Mouse (Mus musculus) heart, postnatal 0 days (tissue): ENCODE measurements around the gene Rtl10.

ENCODE experiments used
- CTCF ChIP-seq: IDR thresholded peaks from 2 replicates; pipeline ENCODE4 v1.5.1; 2016; ENCODE audit warnings: antibody characterized with exemption, control low read depth, low read depth
- EP300 ChIP-seq: IDR thresholded peaks from 2 replicates; pipeline ENCODE4 v1.6.1; 2016; ENCODE audit warnings: antibody characterized with exemption, low read depth

GRCm38 (mm10) chr16:18453846-18454245 is 44.9 kb upstream of the Rtl10 start:
- TF ChIP-seq EP300: no peak
- no peak for TF ChIP-seq CTCF
